9 mouse cellular contexts compared by ENCODE assay signal in the genomic region with DNA sequence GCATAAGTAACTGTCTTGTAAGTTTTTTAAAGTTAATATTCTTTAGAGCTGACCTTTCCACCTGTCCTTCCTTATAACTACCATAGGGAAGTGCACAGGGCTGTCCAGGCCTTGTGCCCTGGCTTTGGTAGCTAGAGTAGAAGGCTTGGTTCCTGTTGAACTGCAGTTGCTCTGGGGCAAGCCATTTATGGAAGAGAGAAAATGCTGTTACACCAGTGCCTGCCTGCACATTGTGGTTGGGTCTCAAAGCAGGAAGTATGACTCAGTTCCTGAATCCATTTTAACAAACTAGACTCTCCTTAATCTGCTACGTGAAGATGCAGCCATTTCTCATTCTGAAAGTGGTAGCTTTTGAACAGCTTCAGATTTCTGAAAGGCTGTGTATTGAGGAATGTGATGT. TPM values are rescaled to one million over a fixed set of nuclear protein-coding genes. Genes with fewer than 3 reads are reported as not detected.
DNase-seq lines count a peak whose midpoint lies in the region; ATAC-seq and TF ChIP-seq lines count a peak whose summit lies in the region.
"Had no signal": no experiment of that assay in that cellular context is flagged by ENCODE, and none has a peak within 500 bp of the region (broad histone marks: within the 10 kb centered on the region; RNA-seq: fewer than 3 reads in every experiment).

No protein-coding gene starts in this region.

- H3K4me2 ChIP-seq in kidney, embryonic 16.5 days (replicated peaks; ENCODE audit: low read depth, low read length) = 0 out of 2 replicates have a peak overlapping the region, but pooled peaks have one; percentile 1
- H3K4me2 ChIP-seq: midbrain, embryonic 12.5 days had no signal

- 12% methylated on average over 1 of the region's 1 CpGs for WGBS in heart, adult 2 months
- WGBS in kidney, embryonic 16.5 days = 56% methylated on average over 1 of the region's 1 CpGs
- WGBS in macrophage (ENCODE audit: missing documents) = 0% methylated on average over 1 of the region's 1 CpGs

- H3K4me3 ChIP-seq in heart, adult 2 months = peak overlapping the region; percentile 13; the same call in 1 of the 2 replicates
- H3K4me3 ChIP-seq in kidney, embryonic 16.5 days (ENCODE audit: low read length) = no peak overlapping the region
- no peak overlapping the region for H3K4me3 ChIP-seq in macrophage (ENCODE audit: inconsistent target)
- H3K4me3 ChIP-seq: midbrain, embryonic 12.5 days had no signal

- intact Hi-C loops in gastrocnemius, postnatal 14 days (cut with DNase I; ENCODE audit: low total_unique reads) = no loop called here
- intact Hi-C loops in heart, adult 2 months (cut with DNase I) = no loop called here

- H3K9me3 ChIP-seq in kidney, embryonic 16.5 days (ENCODE audit: low read length) = no peaks in the 10 kb centered on the region
- H3K9me3 ChIP-seq: midbrain, embryonic 12.5 days had no signal

- peak overlapping the region; percentile 82 for H3K27ac ChIP-seq in heart, adult 2 months
- peak overlapping the region; percentile 96 for H3K27ac ChIP-seq in kidney, embryonic 16.5 days (ENCODE audit: low read length)
- peak overlapping the region; percentile 96 for H3K27ac ChIP-seq in macrophage
- H3K27ac ChIP-seq: midbrain, embryonic 12.5 days had no signal

- peaks cover 7% of the 10 kb centered on the region for H3K79me2 ChIP-seq in heart, adult 2 months (replicated peaks; ENCODE audit: control insufficient read depth, insufficient read depth, low read length)
- H3K79me2 ChIP-seq in macrophage (ENCODE audit: inconsistent target) = peaks cover 92% of the 10 kb centered on the region

- 0 out of 2 replicates have a peak, but pooled peaks have one; percentile 21 for TF ChIP-seq POLR2A in heart, adult 2 months (IDR thresholded peaks at IDR 0.05; ENCODE audit: insufficient read depth, low read depth, low read length)

- peaks cover 63% of the 10 kb centered on the region for H3K36me3 ChIP-seq in heart, adult 2 months (ENCODE audit: control insufficient read depth, insufficient read depth, low read length)
- peaks cover 47% of the 10 kb centered on the region for H3K36me3 ChIP-seq in kidney, embryonic 16.5 days (ENCODE audit: insufficient read depth, low read length)
- H3K36me3 ChIP-seq in macrophage (ENCODE audit: inconsistent target) = peaks cover 41% of the 10 kb centered on the region

- peak; percentile 26 for DNase-seq in gastrocnemius, postnatal 25 days
- DNase-seq in gastrocnemius, postnatal 14 days = no peak
- DNase-seq in heart, adult 2 months = peak; percentile 40 to 71
- DNase-seq in embryo, embryonic 10 days (ENCODE audit: low spot score) = no peak
- DNase-seq in layer of hippocampus, postnatal 14 days (ENCODE audit: low spot score in 2 of 2) = no peak
- DNase-seq in right cerebral cortex, postnatal 25 days = no peak

- H3K9ac ChIP-seq in heart, adult 2 months (ENCODE audit: low read depth, low read length) = no peak overlapping the region
- H3K9ac ChIP-seq in kidney, embryonic 16.5 days (replicated peaks; ENCODE audit: low read length) = no peak overlapping the region
- H3K9ac ChIP-seq: midbrain, embryonic 12.5 days had no signal

- H3K27me3 ChIP-seq in heart, adult 2 months (ENCODE audit: control insufficient read depth, insufficient read depth, low read length) = no peaks in the 10 kb centered on the region
- H3K27me3 ChIP-seq in kidney, embryonic 16.5 days (ENCODE audit: insufficient read depth, low read length) = no peaks in the 10 kb centered on the region
- H3K27me3 ChIP-seq: midbrain, embryonic 12.5 days had no signal

- peak; percentile 55; the same call in 1 of the 2 replicates for TF ChIP-seq EP300 in heart, adult 2 months (IDR thresholded peaks at IDR 0.05; ENCODE audit: insufficient read depth, low read depth, low read length)

- H3K4me1 ChIP-seq in heart, adult 2 months (ENCODE audit: control insufficient read depth, insufficient read depth, low read length) = peaks cover 22% of the 10 kb centered on the region
- peaks cover 42% of the 10 kb centered on the region for H3K4me1 ChIP-seq in kidney, embryonic 16.5 days (ENCODE audit: insufficient read depth, low read length)

- no peak for TF ChIP-seq CTCF in heart, adult 2 months (IDR thresholded peaks at IDR 0.05)

- peak; percentile 79 for ATAC-seq in kidney, embryonic 16.5 days (ENCODE audit: low FRiP score, low TSS enrichment)

RNA-seq across cellular contexts. Expression of a gene that starts 12.9 kb away (rescaled TPM):
- 10 to 100 TPM; 62.7 to 70.6 TPM for total RNA-seq in gastrocnemius, postnatal 25 days (2021)
- total RNA-seq in gastrocnemius, postnatal 14 days (2021) = 10 to 100 TPM; 75.2 to 85.6 TPM
- 100 to 1,000 TPM; 130 to 132 TPM for total RNA-seq in heart, adult 2 months (2021)
- polyA plus RNA-seq in heart, adult 2 months (2012; rRNA removed) = 85.5 and 111 TPM in 2 replicates
- polyA plus RNA-seq in kidney, embryonic 16.5 days (2015; fragmentation: Nextera tagmentation; extraction: Ambion mirVana) = 441 and 457 TPM in 2 replicates
- 100 to 1,000 TPM; 109 to 196 (median 161) TPM for total RNA-seq in macrophage (2018; cell fraction: chromatin; rRNA removed)
- total RNA-seq in macrophage (2018; cell fraction: cytosol; rRNA removed) = 1,000 to 10,000 TPM in 1 of 26 experiments, 100 to 1,000 TPM in 25; 673 to 1,009 (median 822) TPM
- 100 to 1,000 TPM; 202 to 455 (median 266) TPM for total RNA-seq in macrophage (2018; cell fraction: nucleus; rRNA removed)
- 677 to 1,406 TPM (median 1,257 TPM) in 3 replicates for polyA plus RNA-seq in macrophage (2018)
- 100 to 1,000 TPM; 344 to 348 TPM for total RNA-seq in layer of hippocampus, postnatal 14 days (2021)

RNA-seq across cellular contexts. Expression of a gene that starts 29.6 kb away (rescaled TPM):
- total RNA-seq in gastrocnemius, postnatal 25 days (2021) = not detected
- total RNA-seq in gastrocnemius, postnatal 14 days (2021) = not detected
- total RNA-seq in heart, adult 2 months (2021) = not detected
- polyA plus RNA-seq in heart, adult 2 months (2012; rRNA removed) = 0.14 and 0.15 TPM in 2 replicates
- 1.6 and 1.9 TPM in 2 replicates for polyA plus RNA-seq in kidney, embryonic 16.5 days (2015; fragmentation: Nextera tagmentation; extraction: Ambion mirVana)
- total RNA-seq in macrophage (2018; cell fraction: chromatin; rRNA removed) = not detected
- total RNA-seq in macrophage (2018; cell fraction: cytosol; rRNA removed) = not detected
- total RNA-seq in macrophage (2018; cell fraction: nucleus; rRNA removed) = not detected
- not detected in 3 replicates for polyA plus RNA-seq in macrophage (2018)
- total RNA-seq in layer of hippocampus, postnatal 14 days (2021) = not detected
- polyA plus RNA-seq: midbrain, embryonic 12.5 days had no signal

RNA-seq across cellular contexts. Expression of a gene that starts 35.7 kb away (rescaled TPM):
- total RNA-seq in gastrocnemius, postnatal 25 days (2021) = 10 to 100 TPM; 63.6 to 65.8 TPM
- 10 to 100 TPM; 76.7 to 77.5 TPM for total RNA-seq in gastrocnemius, postnatal 14 days (2021)
- 100 to 1,000 TPM in 1 of 2 experiments, 10 to 100 TPM in 1; 89.3 to 100 TPM for total RNA-seq in heart, adult 2 months (2021)
- 116 and 135 TPM in 2 replicates for polyA plus RNA-seq in heart, adult 2 months (2012; rRNA removed)
- polyA plus RNA-seq in kidney, embryonic 16.5 days (2015; fragmentation: Nextera tagmentation; extraction: Ambion mirVana) = 322 and 350 TPM in 2 replicates
- total RNA-seq in macrophage (2018; cell fraction: chromatin; rRNA removed) = 100 to 1,000 TPM in 15 of 26 experiments, 10 to 100 TPM in 11; 59.6 to 168 (median 103) TPM
- total RNA-seq in macrophage (2018; cell fraction: cytosol; rRNA removed) = 100 to 1,000 TPM in 14 of 26 experiments, 10 to 100 TPM in 12; 71.7 to 130 (median 108) TPM
- 100 to 1,000 TPM in 6 of 26 experiments, 10 to 100 TPM in 20; 63.0 to 123 (median 93.6) TPM for total RNA-seq in macrophage (2018; cell fraction: nucleus; rRNA removed)
- polyA plus RNA-seq in macrophage (2018) = 115 to 127 TPM (median 119 TPM) in 3 replicates
- total RNA-seq in layer of hippocampus, postnatal 14 days (2021) = 100 to 1,000 TPM; 143 to 145 TPM

RNA-seq across cellular contexts. Expression of a gene that starts 35.9 kb away (rescaled TPM):
- total RNA-seq in gastrocnemius, postnatal 25 days (2021) = 10 to 100 TPM; 56.7 to 58.0 TPM
- total RNA-seq in gastrocnemius, postnatal 14 days (2021) = 10 to 100 TPM; 59.8 to 72.1 TPM
- total RNA-seq in heart, adult 2 months (2021) = 100 to 1,000 TPM; 126 to 140 TPM
- polyA plus RNA-seq in heart, adult 2 months (2012; rRNA removed) = 104 and 113 TPM in 2 replicates
- 149 and 156 TPM in 2 replicates for polyA plus RNA-seq in kidney, embryonic 16.5 days (2015; fragmentation: Nextera tagmentation; extraction: Ambion mirVana)
- total RNA-seq in macrophage (2018; cell fraction: chromatin; rRNA removed) = 10 to 100 TPM in 15 of 26 experiments, 1 to 10 TPM in 11; 2.3 to 31.8 (median 11.8) TPM
- total RNA-seq in macrophage (2018; cell fraction: cytosol; rRNA removed) = 10 to 100 TPM; 25.9 to 46.8 (median 36.7) TPM
- total RNA-seq in macrophage (2018; cell fraction: nucleus; rRNA removed) = 10 to 100 TPM in 14 of 26 experiments, 1 to 10 TPM in 12; 4.5 to 23.2 (median 10.1) TPM
- polyA plus RNA-seq in macrophage (2018) = 20.6 to 40.9 TPM (median 36.6 TPM) in 3 replicates
- 100 to 1,000 TPM; 143 to 157 TPM for total RNA-seq in layer of hippocampus, postnatal 14 days (2021)

RNA-seq across cellular contexts. Expression of a gene that starts 54.4 kb away (rescaled TPM):
- total RNA-seq in gastrocnemius, postnatal 25 days (2021) = not detected
- total RNA-seq in gastrocnemius, postnatal 14 days (2021) = not detected
- not detected for total RNA-seq in heart, adult 2 months (2021)
- polyA plus RNA-seq in heart, adult 2 months (2012; rRNA removed) = not detected in 2 replicates
- polyA plus RNA-seq in kidney, embryonic 16.5 days (2015; fragmentation: Nextera tagmentation; extraction: Ambion mirVana) = not detected in 2 replicates
- total RNA-seq in macrophage (2018; cell fraction: chromatin; rRNA removed) = under 1 TPM in 1 of 26 experiments, not detected in 25; 0.67 TPM
- not detected for total RNA-seq in macrophage (2018; cell fraction: cytosol; rRNA removed)
- not detected for total RNA-seq in macrophage (2018; cell fraction: nucleus; rRNA removed)
- polyA plus RNA-seq in macrophage (2018) = not detected in 3 replicates
- total RNA-seq in layer of hippocampus, postnatal 14 days (2021) = not detected
- polyA plus RNA-seq: midbrain, embryonic 12.5 days had no signal

Comparison
In these comparisons a context has a peak if more than half of its experiments do, and no peak if none do; other contexts are left out.
1. DNase-seq: peak in gastrocnemius, postnatal 25 days (single experiment) and heart, adult 2 months (2 of 2); none in gastrocnemius, postnatal 14 days (single experiment), embryo, embryonic 10 days (single experiment), layer of hippocampus, postnatal 14 days (0 of 2) and right cerebral cortex, postnatal 25 days (single experiment).
2. Peak in every context shown above with its lines, with median percentiles within 50 percentile points of each other: H3K27ac ChIP-seq.